Mouse (Mus musculus): ENCODE measurements around the gene Rab20.

GRCm38 (mm10) chr8:11441291-11441690, 37.2 kb downstream of the Rab20 start:
- TF ChIP-seq CTCF (IDR thresholded peaks at IDR 0.05; ENCODE audit: low read depth, low read length) = no peak
- TF ChIP-seq POLR2A (IDR thresholded peaks at IDR 0.05; ENCODE audit: extremely low read depth, insufficient read depth, low read length) = no peak

Data from liver, adult 2 months (tissue).